Mouse (Mus musculus): ENCODE measurements around the gene Scamp2.

DNA sequence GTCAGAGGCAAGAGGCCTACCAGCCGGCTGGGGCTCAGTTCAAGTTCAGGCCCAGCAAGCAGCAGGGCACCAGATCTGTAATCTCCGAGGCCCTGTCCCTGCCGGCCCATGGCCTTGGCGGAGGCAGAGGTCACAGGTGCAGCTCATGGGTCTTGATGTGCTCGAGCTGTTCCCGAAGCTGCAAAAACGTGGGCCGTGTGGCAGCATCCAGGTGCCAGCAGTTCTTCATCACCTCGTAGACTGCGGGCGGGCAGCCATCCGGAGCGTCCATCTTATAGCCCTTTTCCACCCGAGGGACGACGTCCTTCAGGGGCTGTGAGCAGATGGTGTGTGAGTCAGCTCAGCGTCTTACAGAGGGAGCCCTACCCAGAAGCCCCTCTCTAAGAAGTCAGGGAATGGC, 66.4 kb downstream of the Scamp2 start:
- TF ChIP-seq GATA1 (IDR thresholded peaks at IDR 0.05; ENCODE audit: borderline replicate concordance, low read length) (no peak), FLI1 (IDR thresholded peaks at IDR 0.05; ENCODE audit: low read length) (no peak)

All from megakaryocyte, embryonic 14.5 days (primary cell).